Mouse (Mus musculus) cerebellum, adult 9-11 months (tissue): Measurements from ENCODE around the gene Prdx2.
A peak's percentile ranks its signal among the peaks of the same experiment; 100 is the strongest.

Experiments used
- DNase-seq: peaks from one replicate; pipeline ENCODE4 v3.0.0; 2022

Prdx2 gene

DNA sequence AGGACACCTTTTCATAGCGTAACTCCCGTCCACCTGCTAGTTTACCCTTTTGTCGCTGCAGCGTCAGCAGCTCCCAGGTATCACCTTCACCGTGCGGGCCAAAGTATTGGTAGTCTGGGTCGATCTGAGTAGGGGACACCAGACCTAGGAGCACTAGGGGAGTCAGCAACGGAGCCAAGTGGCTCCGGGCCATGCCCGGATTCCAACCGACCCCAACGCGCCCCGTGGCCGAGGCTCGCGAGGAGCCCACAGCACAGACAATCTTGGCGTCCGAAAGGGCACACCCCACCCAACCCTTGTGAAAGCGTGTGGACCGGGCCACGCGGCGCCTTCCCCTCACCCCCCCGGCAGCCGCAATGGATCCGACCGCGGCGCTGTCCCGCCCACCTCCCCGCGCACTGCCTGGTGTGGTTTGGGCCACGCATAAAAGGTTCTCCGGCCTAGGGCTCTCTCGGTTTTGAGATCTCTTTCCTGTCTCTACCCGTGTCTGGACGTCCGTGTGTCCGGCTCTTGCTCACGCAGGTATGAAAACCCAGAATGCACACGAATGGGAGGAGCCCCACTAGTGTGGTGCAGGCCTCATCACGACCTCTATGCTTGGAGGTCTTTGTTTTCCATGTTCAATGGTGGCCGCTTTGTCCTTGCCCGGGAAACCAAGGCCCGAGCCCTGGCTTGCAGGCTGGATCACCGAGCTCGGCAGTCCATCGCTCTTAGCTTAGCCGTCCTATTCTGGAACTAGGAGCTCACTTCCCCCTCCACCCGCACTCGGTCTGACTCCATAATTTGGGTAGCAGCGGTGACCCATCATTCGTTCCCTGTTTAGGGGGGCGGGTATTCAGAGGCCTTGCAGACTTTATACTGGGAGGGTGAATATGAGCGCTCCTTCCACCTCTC, at the start of gene Prdx2, which contains the start of the genes Gm49661 and Rnaseh2a:
Gene Prdx2 (plus strand): TSS at position 347 of the 894 bp plus-strand sequence.
Gene Gm49661 (minus strand): TSS at position 193 of the 894 bp plus-strand sequence.
Gene Rnaseh2a (minus strand): TSS at position 527 of the 894 bp plus-strand sequence.
- peak; percentile 81 for DNase-seq

GRCm38 (mm10) chr8:84921596-84921995, 47.8 kb upstream of the Prdx2 start:
- no peak for DNase-seq

GRCm38 (mm10) chr8:84925557-84925956, 43.8 kb upstream of the Prdx2 start:
- no peak for DNase-seq

GRCm38 (mm10) chr8:84927513-84927912, 41.9 kb upstream of the Prdx2 start:
- DNase-seq: no peak

DNA sequence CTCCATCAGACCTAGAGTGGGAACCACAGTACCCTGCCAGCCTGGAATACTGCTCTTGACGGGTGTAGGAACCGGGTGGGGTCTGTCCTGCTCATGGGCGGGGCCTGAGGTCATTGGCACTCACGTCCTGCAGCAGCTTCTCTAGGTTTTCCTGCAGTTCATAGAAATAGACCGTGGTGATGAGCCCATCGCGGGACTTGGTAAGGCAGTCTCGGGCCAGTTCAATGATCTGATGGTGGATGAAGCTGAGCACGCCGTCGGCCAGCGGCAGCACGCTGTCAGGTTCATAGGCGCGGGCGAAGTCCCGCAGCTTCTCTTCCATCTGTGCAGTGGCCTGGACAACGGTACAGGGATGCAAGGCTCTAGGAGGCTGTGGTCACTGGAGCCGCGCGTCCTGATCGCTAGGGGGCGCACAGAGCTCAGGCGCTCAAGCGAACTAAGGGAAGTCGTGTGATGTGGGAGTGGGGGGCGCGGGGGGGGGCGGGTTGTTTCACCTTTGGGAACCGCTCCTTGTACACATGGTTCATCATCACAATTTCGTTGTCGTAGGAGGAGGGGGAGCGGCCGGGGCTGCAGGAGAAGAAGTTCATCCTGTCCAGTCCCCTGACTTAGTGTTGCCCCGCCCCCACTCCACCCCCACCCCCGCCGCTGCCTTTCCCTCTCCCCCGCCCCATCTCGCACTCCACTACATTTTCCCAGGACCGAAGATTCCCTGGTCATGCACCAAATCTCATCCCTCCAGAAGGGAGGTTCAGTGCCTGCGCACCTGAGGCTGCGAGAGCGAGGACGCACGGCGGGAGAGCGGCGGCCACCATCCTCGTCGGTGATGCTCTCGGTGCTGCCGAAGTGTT, 40.7 kb upstream of the Prdx2 start:
- peak; percentile 81 for DNase-seq

DNA sequence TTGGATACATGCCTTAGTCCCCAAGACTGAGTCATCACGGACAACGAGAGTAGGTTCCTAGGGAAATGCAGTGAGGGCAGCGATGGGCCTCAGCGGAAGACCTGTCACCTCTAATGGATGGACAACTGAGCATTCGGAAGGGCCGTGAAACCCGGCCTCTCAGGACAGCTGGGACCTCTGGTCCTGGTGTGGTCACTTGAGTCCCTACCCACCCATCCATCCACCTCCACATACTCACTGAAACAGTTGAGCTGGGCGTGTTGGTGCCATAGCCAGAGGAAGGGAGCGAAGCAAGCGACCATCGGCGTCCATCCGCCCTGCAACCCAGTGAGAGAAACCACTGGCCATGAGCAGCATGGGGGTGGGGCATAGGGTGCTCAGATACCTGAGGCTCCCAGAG, 38.8 kb upstream of the Prdx2 start:
- no peak for DNase-seq

GRCm38 (mm10) chr8:84933767-84934559, 35.4 kb upstream of the Prdx2 start:
- DNase-seq: peak; percentile 63

DNA sequence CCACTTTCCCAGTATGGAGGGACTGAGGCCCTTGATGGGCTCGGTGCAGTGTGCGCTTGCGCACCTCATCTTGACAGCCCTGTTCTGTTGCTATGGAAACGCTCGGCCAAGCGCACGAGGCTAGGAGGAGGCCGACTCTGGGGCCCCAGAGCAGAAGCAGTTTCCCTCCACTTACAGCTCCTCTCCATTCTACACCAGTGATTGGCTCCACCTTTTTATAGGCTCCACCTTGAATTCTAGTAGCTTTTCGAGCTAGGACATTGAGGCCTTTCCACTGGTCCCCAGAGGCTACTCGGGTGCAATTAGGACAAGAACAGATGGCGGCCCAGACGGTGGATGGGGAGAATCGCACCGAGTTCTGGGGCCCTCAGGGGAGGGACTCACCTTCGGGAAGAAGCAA, 34.5 kb upstream of the Prdx2 start:
- peak; percentile 91 for DNase-seq

DNA sequence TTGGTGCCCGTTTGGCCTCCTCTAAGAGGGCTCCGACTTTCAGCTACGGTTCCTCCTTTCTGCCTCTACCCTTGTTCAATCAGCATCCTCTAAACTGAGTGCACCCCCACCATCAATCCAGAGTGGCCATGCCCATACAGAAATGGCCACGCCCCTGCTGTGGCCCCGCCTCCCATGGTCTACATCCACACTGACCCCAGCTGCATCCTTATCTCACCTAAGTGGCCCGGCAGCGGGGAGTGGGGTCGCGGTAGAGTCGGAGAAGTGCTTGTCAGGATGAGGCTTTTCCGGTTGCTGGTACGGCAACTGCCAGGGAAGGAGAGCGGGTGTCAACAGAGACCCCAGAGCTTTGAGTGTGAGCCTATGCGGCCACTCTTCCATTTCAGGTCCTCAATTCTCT, 33.9 kb upstream of the Prdx2 start:
- DNase-seq: peak; percentile 78

GRCm38 (mm10) chr8:84936041-84936961, 33.1 kb upstream of the Prdx2 start:
- peak; percentile 69 for DNase-seq

- peak; percentile 85 for DNase-seq
Measured at GRCm38 (mm10) chr8:84936962-84937546, 32.3 kb upstream of the Prdx2 start, which contains the start of gene Mast1. Mast1 (minus strand) TSS chr8:84937359.

GRCm38 (mm10) chr8:84937620-84938485, 31.5 kb upstream of the Prdx2 start:
- DNase-seq: no peak

DNA sequence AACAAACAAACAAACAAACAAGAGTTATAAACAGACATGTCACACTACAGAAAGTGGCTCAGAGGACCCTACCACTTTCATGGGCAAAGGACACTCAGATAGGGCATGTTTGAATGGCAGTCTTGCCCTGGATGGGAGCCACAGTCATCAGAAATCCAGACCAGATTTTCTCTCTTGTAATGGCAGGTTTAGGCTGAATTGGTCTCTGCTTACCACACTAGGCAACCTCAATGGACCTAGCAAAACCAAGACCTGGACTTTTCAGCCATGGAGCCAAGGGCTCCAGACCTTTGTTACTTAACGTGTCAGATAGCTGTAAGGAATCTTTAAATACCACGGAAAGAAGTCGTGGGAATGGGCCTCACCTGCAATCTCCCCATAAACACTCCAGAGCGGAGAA, 25.7 kb upstream of the Prdx2 start:
- DNase-seq: no peak

- DNase-seq: peak; percentile 86
Measured at GRCm38 (mm10) chr8:84944478-84945160, 24.8 kb upstream of the Prdx2 start.

DNA sequence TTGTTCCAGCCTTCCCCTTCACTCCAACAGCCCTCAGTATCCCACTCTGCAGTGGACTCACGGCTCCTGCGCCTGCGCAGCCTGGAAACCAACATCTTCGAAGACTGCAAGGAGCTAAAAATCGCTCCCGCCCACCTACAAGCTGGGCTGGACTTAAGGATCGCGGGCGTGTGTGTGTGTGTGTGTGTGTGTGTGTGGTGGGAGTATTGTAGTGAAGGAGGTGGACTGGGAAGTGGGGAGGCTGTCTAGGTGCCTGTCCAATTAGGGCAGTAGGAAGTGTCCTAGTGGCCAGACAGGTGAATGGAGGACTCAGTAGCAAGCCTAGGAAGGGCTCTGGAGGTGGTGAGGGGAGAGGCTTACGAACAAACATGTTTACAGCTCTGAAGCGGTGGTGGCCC, 24.2 kb upstream of the Prdx2 start:
- peak; percentile 79 for DNase-seq

GRCm38 (mm10) chr8:84945633-84946527, 23.5 kb upstream of the Prdx2 start:
- peak; percentile 86 for DNase-seq

GRCm38 (mm10) chr8:84946528-84947240, 22.7 kb upstream of the Prdx2 start, which contains the start of gene Rtbdn:
Rtbdn (plus strand) TSS chr8:84946991.
- DNase-seq: peak; percentile 79

GRCm38 (mm10) chr8:84947241-84947545, 22.2 kb upstream of the Prdx2 start:
- DNase-seq: no peak
